Mouse (Mus musculus) testis, adult 2 months (tissue): ENCODE measurements around the gene Rpl7l1.

ENCODE experiments used
- CTCF ChIP-seq: fragments of 200-500 bp; IDR thresholded peaks from 2 replicates; pipeline ENCODE4 v1.5.1; 2012; ENCODE audit warnings: low read depth, mild to moderate bottlenecking, inconsistent platforms, low read length, moderate library complexity; ENCODE audit not compliant: control insufficient read depth, insufficient read depth, insufficient replicate concordance
- POLR2A ChIP-seq: fragments of 200-500 bp; IDR thresholded peaks from 2 replicates; pipeline ENCODE4 v1.6.1; 2012; ENCODE audit warnings: low read depth, mild to moderate bottlenecking, inconsistent platforms, low read length, moderate library complexity; ENCODE audit not compliant: control insufficient read depth

- TF ChIP-seq POLR2A (no peak), CTCF (no peak)
These were observed 53.6 kb downstream of the Rpl7l1 start, which contains the start of gene Gnmt for GRCm38 (mm10) chr17:46728904-46729318.
